Mouse (Mus musculus) bone marrow, adult 2 months (tissue): ENCODE data around the gene Tbl3.

Experiments
- CTCF ChIP-seq: fragments of 200-500 bp; IDR thresholded peaks from 2 replicates; pipeline ENCODE4 v1.5.1; 2011; ENCODE audit warnings: low read length, control low read depth; ENCODE audit not compliant: control insufficient read depth, insufficient read depth
- POLR2A ChIP-seq: fragments of 200-500 bp; IDR thresholded peaks from 2 replicates; pipeline ENCODE4 v1.6.1; 2011; ENCODE audit warnings: low read depth, mild to moderate bottlenecking, control low read depth, low read length, borderline replicate concordance; ENCODE audit not compliant: control insufficient read depth

DNA sequence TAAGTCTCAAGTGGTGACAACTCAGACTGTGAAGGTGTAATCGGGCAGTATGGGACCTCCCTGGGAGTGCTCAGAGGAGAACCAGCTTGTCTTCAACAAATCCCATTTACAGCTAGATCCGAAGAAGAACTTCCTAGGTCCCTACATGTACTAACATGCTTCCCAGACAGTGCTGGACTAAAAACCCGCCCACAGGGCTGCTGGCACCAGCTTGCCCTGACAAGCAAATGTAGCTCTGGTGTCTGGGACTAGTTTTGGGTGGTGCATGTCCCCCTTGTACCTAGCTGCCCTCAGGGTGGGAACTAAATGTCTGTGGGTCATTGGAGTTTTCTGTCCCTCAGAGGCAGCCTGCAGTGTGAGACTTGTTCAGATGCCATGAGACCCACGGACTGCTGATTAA is 44.1 kb upstream of the Tbl3 start:
- no peak for TF ChIP-seq CTCF
- no peak for TF ChIP-seq POLR2A
